In genomic region chr9:89497399-89497749, GRCm38 (mm10) we compare ENCODE assay signal across 10 mouse cellular contexts.
DNase-seq lines count a peak whose midpoint lies in the region; ATAC-seq and TF ChIP-seq lines count a peak whose summit lies in the region.
"Had no signal": no experiment of that assay in that cellular context is flagged by ENCODE, and none has a peak within 500 bp of the region (broad histone marks: within the 10 kb centered on the region; RNA-seq: fewer than 3 reads in every experiment).

No protein-coding gene starts in this region.

- H3K27ac ChIP-seq in kidney, postnatal 0 days: no peak overlapping the region
- peak overlapping the region; percentile 82 for H3K27ac ChIP-seq in hindbrain, embryonic 10.5 days
- no peak overlapping the region for H3K27ac ChIP-seq in midbrain, embryonic 11.5 days (ENCODE audit: low read depth, low read length)

- 8% methylated on average over 7 of the region's 7 CpGs for WGBS in kidney, postnatal 0 days
- 20% methylated on average over 6 of the region's 7 CpGs for WGBS in hindbrain, embryonic 10.5 days
- 33% methylated on average over 5 of the region's 7 CpGs for WGBS in midbrain, embryonic 11.5 days

- no peak for ATAC-seq in kidney, postnatal 0 days (replicated peaks; ENCODE audit: low FRiP score, low read depth)
- peak; percentile 77 for ATAC-seq in midbrain, embryonic 11.5 days (ENCODE audit: low FRiP score)

- H3K4me2 ChIP-seq in kidney, postnatal 0 days (ENCODE audit: low read length): peak overlapping the region; percentile 47
- no peak overlapping the region for H3K4me2 ChIP-seq in midbrain, embryonic 11.5 days

- DNase-seq in kidney, postnatal 0 days (ENCODE audit: low spot score): peak; percentile 22
- no peak for DNase-seq in kidney, postnatal 36 days
- DNase-seq in hindbrain, embryonic 10.5 days (ENCODE audit: low spot score): peak; percentile 13
- DNase-seq in midbrain, embryonic 11.5 days (ENCODE audit: low spot score, missing footprints): no peak
- DNase-seq in left cerebral cortex, adult 9 months (ENCODE audit: low spot score in 2 of 2): no peak
- no peak for DNase-seq in ovary, adult 18-20 months (ENCODE audit: low spot score)
- no peak for DNase-seq in left cerebral cortex, adult 11 months (ENCODE audit: low spot score)
- DNase-seq: cerebellum, postnatal 14 days; heart, postnatal 10 days had no signal

- H3K4me1 ChIP-seq in kidney, postnatal 0 days (replicated peaks; ENCODE audit: insufficient read depth, low read length): no peaks in the 10 kb centered on the region
- H3K4me1 ChIP-seq in hindbrain, embryonic 10.5 days (replicated peaks): peaks cover 14% of the 10 kb centered on the region
- H3K4me1 ChIP-seq in midbrain, embryonic 11.5 days (ENCODE audit: control insufficient read depth, insufficient read depth, low read length): 0 out of 2 replicates have a peak, but pooled peaks cover 2% of the 10 kb centered on the region

- no peak overlapping the region for H3K9ac ChIP-seq in kidney, postnatal 0 days (ENCODE audit: low read depth, low read length)
- no peak overlapping the region for H3K9ac ChIP-seq in midbrain, embryonic 11.5 days (ENCODE audit: low read length)

- no peaks in the 10 kb centered on the region for H3K27me3 ChIP-seq in kidney, postnatal 0 days (ENCODE audit: insufficient read depth, low read length)
- H3K27me3 ChIP-seq in hindbrain, embryonic 10.5 days (ENCODE audit: insufficient read depth, poor library complexity, severe bottlenecking): no peaks in the 10 kb centered on the region
- no peaks in the 10 kb centered on the region for H3K27me3 ChIP-seq in midbrain, embryonic 11.5 days (ENCODE audit: control insufficient read depth, insufficient read depth, low read length)

- H3K4me3 ChIP-seq in kidney, postnatal 0 days (replicated peaks; ENCODE audit: low read depth, low read length): no peak overlapping the region
- H3K4me3 ChIP-seq in hindbrain, embryonic 10.5 days: no peak overlapping the region
- H3K4me3 ChIP-seq in midbrain, embryonic 11.5 days (ENCODE audit: low read depth, low read length): no peak overlapping the region
- H3K4me3 ChIP-seq: myocyte had no signal

- TF ChIP-seq CTCF in kidney, postnatal 0 days (IDR thresholded peaks at IDR 0.05; ENCODE audit: low read depth): no peak

- H3K9me3 ChIP-seq in kidney, postnatal 0 days (replicated peaks; ENCODE audit: low read length): no peaks in the 10 kb centered on the region
- H3K9me3 ChIP-seq in hindbrain, embryonic 10.5 days: no peaks in the 10 kb centered on the region
- no peaks in the 10 kb centered on the region for H3K9me3 ChIP-seq in midbrain, embryonic 11.5 days (ENCODE audit: control insufficient read depth, low read length)

- H3K36me3 ChIP-seq in kidney, postnatal 0 days (ENCODE audit: insufficient read depth, low read length): no peaks in the 10 kb centered on the region
- no peaks in the 10 kb centered on the region for H3K36me3 ChIP-seq in hindbrain, embryonic 10.5 days
- H3K36me3 ChIP-seq in midbrain, embryonic 11.5 days (ENCODE audit: control insufficient read depth, insufficient read depth, low read length): no peaks in the 10 kb centered on the region

Comparison
In these comparisons a context has a peak if more than half of its experiments do, and no peak if none do; other contexts are left out.
1. DNase-seq: peak in kidney, postnatal 0 days (single experiment) and hindbrain, embryonic 10.5 days (single experiment); none in kidney, postnatal 36 days (0 of 2), midbrain, embryonic 11.5 days (single experiment), left cerebral cortex, adult 9 months (0 of 2), ovary, adult 18-20 months (single experiment) and left cerebral cortex, adult 11 months (single experiment).